Mouse (Mus musculus) embryonic facial prominence, embryonic 13.5 days (tissue): ENCODE measurements at regions not wholly inside any gene's neighbourhood (a gene's known extent, or its start where the extent isn't known, plus 50 kb on each side); places are given as distances from the start of the nearest gene placed in this dataset.

Experiments used
- ATAC-seq: fragments of 200-750 bp; cut with Nextera tagmentation; 2 replicates; pipeline ENCODE4 v1.8.0; 2017; ENCODE audit warnings: low read depth; ENCODE audit not compliant: insufficient number of reproducible peaks, insufficient read depth, low FRiP score, low TSS enrichment
- H3K27ac ChIP-seq: fragments of 300-500 bp; sonication (generic); 2 replicates; pipeline ENCODE4 v1.5.1; 2015; ENCODE audit warnings: moderate library complexity, mild to moderate bottlenecking, inconsistent platforms
- H3K27me3 ChIP-seq: fragments of 300-500 bp; sonication (generic); 2 replicates; pipeline ENCODE4 v1.6.1; 2015; ENCODE audit warnings: mild to moderate bottlenecking, inconsistent platforms
- H3K36me3 ChIP-seq: fragments of 300-500 bp; sonication (generic); 2 replicates; pipeline ENCODE4 v1.6.1; 2015; ENCODE audit warnings: mild to moderate bottlenecking, inconsistent platforms
- H3K4me1 ChIP-seq: fragments of 300-500 bp; sonication (generic); 2 replicates; pipeline ENCODE4 v1.6.1; 2015; ENCODE audit warnings: inconsistent platforms
- H3K4me2 ChIP-seq: fragments of 300-500 bp; sonication (generic); 2 replicates; pipeline ENCODE4 v1.6.1; 2015; ENCODE audit warnings: moderate library complexity, mild to moderate bottlenecking, inconsistent platforms
- H3K4me3 ChIP-seq: fragments of 300-500 bp; sonication (generic); 2 replicates; pipeline ENCODE4 v1.5.1; 2015; ENCODE audit warnings: mild to moderate bottlenecking, inconsistent platforms
- H3K9ac ChIP-seq: fragments of 300-500 bp; sonication (generic); 2 replicates; pipeline ENCODE4 v1.6.1; 2015; ENCODE audit warnings: mild to moderate bottlenecking, inconsistent platforms
- H3K9me3 ChIP-seq: fragments of 300-500 bp; sonication (generic); 2 replicates; pipeline ENCODE4 v1.6.1; 2016; ENCODE audit warnings: inconsistent platforms
- WGBS: fragments of 180-500 bp; shearing (Covaris S2); methylation state at CpG from one replicate; pipeline ENCODE4 v1.1.7; 2015; ENCODE audit warnings: mixed read lengths; 5-methylcytosine and 5-hydroxymethylcytosine counted together

DNA sequence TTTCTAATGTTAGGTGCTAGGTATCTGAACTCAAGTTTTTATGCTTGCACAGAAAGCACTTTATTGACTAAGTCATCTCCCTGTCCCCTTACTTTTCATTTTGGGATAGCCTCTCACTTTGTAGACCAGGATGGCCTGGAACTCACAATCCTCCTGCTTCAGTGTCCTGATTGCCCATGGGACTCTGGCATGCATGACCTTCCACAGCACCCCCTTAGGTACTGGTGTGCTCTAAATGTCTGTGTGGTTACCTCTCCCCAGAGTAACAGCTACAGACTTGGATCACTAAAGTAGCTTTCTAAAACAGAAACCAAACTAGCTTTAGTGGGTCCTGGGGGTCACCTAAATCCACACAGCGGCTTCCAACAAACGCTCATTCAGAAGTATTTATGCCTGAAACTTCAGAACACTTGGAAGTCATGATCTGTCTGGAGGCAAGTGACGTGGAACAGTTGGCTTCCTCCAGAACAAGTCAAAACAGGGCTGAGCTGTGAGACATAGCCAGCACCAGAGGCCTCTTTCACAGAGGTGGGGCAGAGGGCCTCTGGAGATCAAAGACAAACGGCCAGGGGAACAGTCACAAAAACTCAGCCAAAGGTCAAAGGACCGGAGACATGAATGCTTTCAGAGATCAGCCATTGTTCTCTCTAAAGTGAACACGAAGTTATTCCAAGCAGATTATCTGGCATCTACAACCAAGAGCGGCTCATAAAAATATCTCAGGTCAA is 80.8 kb upstream of the Nebl start:
- no peak for ATAC-seq
- WGBS = 33% methylated on average over 7 of the region's 7 CpGs
- Histone ChIP-seq H3K9ac (no peak overlapping the region), H3K27ac (no peak overlapping the region), H3K27me3 (no peaks in the 10 kb centered on the region), H3K36me3 (no peaks in the 10 kb centered on the region), H3K4me2 (no peak overlapping the region), H3K4me3 (no peak overlapping the region), H3K9me3 (no peaks in the 10 kb centered on the region), H3K4me1 (no peaks in the 10 kb centered on the region)
